Mouse (Mus musculus) liver, postnatal 0 days (tissue): ENCODE measurements around the gene Hprt.

Experiments used
- CTCF ChIP-seq: sonication (generic); IDR thresholded peaks from 2 replicates; pipeline ENCODE4 v1.5.1; 2016; ENCODE audit warnings: antibody characterized with exemption, low read depth
- EP300 ChIP-seq: IDR thresholded peaks from 2 replicates; pipeline ENCODE4 v1.6.1; 2016; ENCODE audit warnings: antibody characterized with exemption, low read depth, mild to moderate bottlenecking

DNA sequence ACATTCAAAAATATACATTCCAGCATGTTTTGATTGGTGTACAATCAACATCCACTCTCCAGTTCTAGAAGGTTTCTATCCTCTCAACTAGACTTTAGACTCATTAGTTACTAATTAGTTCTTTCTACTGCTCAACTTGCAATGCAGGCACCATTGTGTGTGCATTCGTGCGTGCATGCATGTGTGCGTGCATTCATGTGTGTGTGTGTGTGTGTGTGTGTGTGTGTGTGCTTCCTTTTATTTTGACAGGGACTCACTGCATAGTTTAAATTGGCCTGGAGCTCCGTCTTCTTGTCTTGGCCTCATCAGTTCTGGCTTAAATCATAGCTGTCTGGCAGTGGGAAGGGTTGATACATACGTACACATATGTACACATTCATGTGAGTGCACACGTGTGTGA, 53.1 kb downstream of the Hprt start:
- TF ChIP-seq CTCF (no peak), EP300 (no peak)
